11 mouse cellular contexts compared by ENCODE assay signal in the genomic region with DNA sequence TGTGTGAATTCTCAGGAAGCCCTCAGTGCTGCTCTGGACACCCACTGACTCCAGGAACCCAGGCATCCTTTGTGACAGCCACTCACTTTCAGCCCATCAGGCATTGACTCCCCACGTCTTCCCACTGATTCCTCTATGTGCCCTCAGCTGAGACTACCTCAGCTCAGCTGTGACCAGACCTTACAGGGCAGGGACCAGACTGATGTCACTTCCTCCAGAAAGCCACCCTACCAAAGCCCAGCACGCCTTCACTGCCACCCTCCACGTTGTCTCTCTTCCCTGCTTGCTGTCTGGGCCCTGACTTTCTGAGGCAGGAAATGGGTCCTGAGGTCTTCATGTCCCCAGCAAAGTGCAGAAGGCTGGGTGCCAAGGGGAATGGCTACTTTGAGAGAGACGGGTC. TPM values are rescaled to one million over a fixed set of nuclear protein-coding genes. Genes with fewer than 3 reads are reported as not detected.
DNase-seq lines count a peak whose midpoint lies in the region; ATAC-seq lines count a peak whose summit lies in the region.
"Had no signal": no experiment of that assay in that cellular context is flagged by ENCODE, and none has a peak within 500 bp of the region (broad histone marks: within the 10 kb centered on the region; RNA-seq: fewer than 3 reads in every experiment).

No protein-coding gene starts in this region.

- no peak for DNase-seq in heart, adult 8-10 months (ENCODE audit: low spot score)
- peak; percentile 14 to 25 for DNase-seq in spleen, adult 18-20 months
- no peak for DNase-seq in spleen, postnatal 14 days (ENCODE audit: low spot score in 2 of 2)
- no peak for DNase-seq in adrenal gland, adult 18-20 months (ENCODE audit: low spot score in 2 of 2)
- DNase-seq: thymus, postnatal 4 days had no signal

- H3K4me3 ChIP-seq in heart, embryonic 11.5 days (ENCODE audit: low read depth, low read length), result no peak overlapping the region
- no peak overlapping the region for H3K4me3 ChIP-seq in intestine, embryonic 15.5 days (replicated peaks)
- H3K4me3 ChIP-seq in stomach, embryonic 16.5 days (replicated peaks; ENCODE audit: low read length), result no peak overlapping the region

- H3K4me2 ChIP-seq in heart, embryonic 11.5 days, result no peak overlapping the region
- no peak overlapping the region for H3K4me2 ChIP-seq in intestine, embryonic 15.5 days (replicated peaks)
- no peak overlapping the region for H3K4me2 ChIP-seq in stomach, embryonic 16.5 days (ENCODE audit: low read depth, low read length)

- peak overlapping the region; percentile 96 for H3K27ac ChIP-seq in heart, embryonic 11.5 days (ENCODE audit: low read depth, low read length)
- H3K27ac ChIP-seq in intestine, embryonic 15.5 days, result peak overlapping the region; percentile 44; the same call in 1 of the 2 replicates
- H3K27ac ChIP-seq in stomach, embryonic 16.5 days (ENCODE audit: low read length), result peak overlapping the region; percentile 97

- H3K27me3 ChIP-seq in heart, embryonic 11.5 days (ENCODE audit: control insufficient read depth, insufficient read depth, low read length), result no peaks in the 10 kb centered on the region
- no peaks in the 10 kb centered on the region for H3K27me3 ChIP-seq in intestine, embryonic 15.5 days (replicated peaks)
- H3K27me3 ChIP-seq in stomach, embryonic 16.5 days (ENCODE audit: control insufficient read depth, insufficient read depth, low read length), result no peaks in the 10 kb centered on the region

- no peaks in the 10 kb centered on the region for H3K36me3 ChIP-seq in heart, embryonic 11.5 days (ENCODE audit: control insufficient read depth, insufficient read depth, low read length)
- H3K36me3 ChIP-seq in intestine, embryonic 15.5 days, result no peaks in the 10 kb centered on the region
- H3K36me3 ChIP-seq in stomach, embryonic 16.5 days (ENCODE audit: control insufficient read depth, insufficient read depth, low read length), result no peaks in the 10 kb centered on the region

- no peak overlapping the region for H3K9ac ChIP-seq in heart, embryonic 11.5 days (ENCODE audit: low read depth, low read length)
- no peak overlapping the region for H3K9ac ChIP-seq in intestine, embryonic 15.5 days
- H3K9ac ChIP-seq in stomach, embryonic 16.5 days (ENCODE audit: low read length), result 0 out of 2 replicates have a peak overlapping the region, but pooled peaks have one; percentile 40

- no peak for ATAC-seq in heart, embryonic 11.5 days (replicated peaks; ENCODE audit: insufficient number of reproducible peaks, low FRiP score, low TSS enrichment)
- ATAC-seq in intestine, embryonic 15.5 days, result no peak
- ATAC-seq in stomach, embryonic 16.5 days (ENCODE audit: insufficient read depth, low FRiP score), result no peak
- ATAC-seq in CD4-positive, CD25-positive, alpha-beta regulatory T cell, adult 4 months, result no peak

- 40% methylated on average over 4 of the region's 4 CpGs for WGBS in heart, embryonic 11.5 days (ENCODE audit: insufficient replicate concordance)
- WGBS in intestine, embryonic 15.5 days, result 55% methylated on average over 4 of the region's 4 CpGs
- WGBS in stomach, embryonic 16.5 days, result 56% methylated on average over 4 of the region's 4 CpGs

- H3K9me3 ChIP-seq in heart, embryonic 11.5 days (replicated peaks; ENCODE audit: control insufficient read depth, low read length), result no peaks in the 10 kb centered on the region
- H3K9me3 ChIP-seq in intestine, embryonic 15.5 days, result no peaks in the 10 kb centered on the region
- H3K9me3 ChIP-seq in stomach, embryonic 16.5 days (replicated peaks; ENCODE audit: control insufficient read depth, low read length), result no peaks in the 10 kb centered on the region

- H3K4me1 ChIP-seq in heart, embryonic 11.5 days (ENCODE audit: control insufficient read depth, insufficient read depth, low read length), result peaks cover 16% of the 10 kb centered on the region
- peaks cover 21% of the 10 kb centered on the region for H3K4me1 ChIP-seq in intestine, embryonic 15.5 days (replicated peaks)
- H3K4me1 ChIP-seq in stomach, embryonic 16.5 days (ENCODE audit: control insufficient read depth, insufficient read depth, low read length), result peaks cover 25% of the 10 kb centered on the region

RNA-seq across cellular contexts. Expression of gene Mall, which starts 6.5 kb away (rescaled TPM):
- 2.5 and 3.8 TPM in 2 replicates for polyA plus RNA-seq in heart, embryonic 11.5 days (2014; fragmentation: Nextera tagmentation; extraction: Ambion mirVana)
- total RNA-seq in heart, adult 8-10 months (2022), result 1 to 10 TPM; 3.4 to 8.7 (median 6.4) TPM
- 21.4 and 25.4 TPM in 2 replicates for polyA plus RNA-seq in intestine, embryonic 15.5 days (2015; fragmentation: Nextera tagmentation; extraction: Ambion mirVana)
- 54.8 and 76.5 TPM in 2 replicates for polyA plus RNA-seq in stomach, embryonic 16.5 days (2015; fragmentation: Nextera tagmentation; extraction: Ambion mirVana)
- total RNA-seq in adrenal gland, adult 18-20 months (2021), result 1 to 10 TPM; 1.2 to 5.9 TPM
- polyA plus RNA-seq in CD4-positive, CD25-positive, alpha-beta regulatory T cell, adult 4 months (2017; shearing (Covaris generic)), result not detected
- total RNA-seq: hematopoietic stem cell, adult 5-6 weeks; MEL had no signal

Comparison
In these comparisons a context has a peak if more than half of its experiments do, and no peak if none do; other contexts are left out.
1. DNase-seq: peak in spleen, adult 18-20 months (2 of 2); none in heart, adult 8-10 months (single experiment), spleen, postnatal 14 days (0 of 2) and adrenal gland, adult 18-20 months (0 of 2).
2. H3K27ac ChIP-seq: peak in every context shown above with its lines; median percentile 97 in stomach, embryonic 16.5 days; 96 in heart, embryonic 11.5 days; 44 in intestine, embryonic 15.5 days.